Mouse (Mus musculus): Measurements from ENCODE around the gene Zscan12.

Gene Zscan12

GRCm38 (mm10) chr13:21362621-21363248 is at the start of gene Zscan12:
Zscan12 (plus strand) TSS chr13:21362820.
- peak; percentile 84 to 89 for DNase-seq (ENCODE audit: low spot score in 2 of 2)

DNA sequence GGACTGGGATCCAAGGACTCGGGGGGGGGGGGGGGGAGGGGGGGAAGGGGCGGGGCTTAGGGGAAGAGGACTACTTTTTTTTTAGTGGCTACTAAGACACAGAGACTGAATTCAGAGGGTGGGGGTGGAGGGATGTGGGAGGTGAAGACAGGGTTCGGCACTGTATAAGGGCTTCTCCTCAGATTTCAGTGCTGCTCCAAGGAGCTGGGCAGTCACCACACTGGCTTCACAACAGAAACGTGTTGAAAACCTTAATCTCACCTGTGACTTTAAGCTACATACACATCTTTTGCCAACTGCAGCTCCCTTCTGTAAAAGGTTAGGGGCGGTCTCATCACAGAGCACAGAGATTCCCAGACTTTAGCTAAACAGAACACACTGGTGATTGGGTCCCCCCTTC is 49.8 kb upstream of the Zscan12 start:
- DNase-seq (ENCODE audit: low spot score in 2 of 2) = no peak

DNA sequence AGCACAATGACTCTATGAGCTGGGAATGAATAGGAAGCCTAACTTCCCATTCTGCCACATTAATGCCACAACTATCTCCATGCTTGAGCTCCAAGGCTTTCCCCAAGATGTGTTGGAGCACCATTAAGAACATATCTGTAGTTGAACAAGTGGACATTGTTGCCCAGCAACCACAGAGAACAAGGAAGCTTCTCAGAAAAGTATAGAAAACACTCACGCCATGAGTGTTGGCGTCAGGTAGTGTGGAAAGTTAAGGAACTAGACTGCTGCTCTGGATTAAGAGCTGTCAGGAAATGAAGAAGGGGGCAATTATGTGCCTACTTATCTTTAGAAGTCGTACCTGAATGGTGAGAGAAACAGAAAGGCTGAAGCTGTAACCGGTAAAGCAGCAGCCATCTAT is 48.7 kb upstream of the Zscan12 start:
- no peak for DNase-seq (ENCODE audit: low spot score in 2 of 2)

DNA sequence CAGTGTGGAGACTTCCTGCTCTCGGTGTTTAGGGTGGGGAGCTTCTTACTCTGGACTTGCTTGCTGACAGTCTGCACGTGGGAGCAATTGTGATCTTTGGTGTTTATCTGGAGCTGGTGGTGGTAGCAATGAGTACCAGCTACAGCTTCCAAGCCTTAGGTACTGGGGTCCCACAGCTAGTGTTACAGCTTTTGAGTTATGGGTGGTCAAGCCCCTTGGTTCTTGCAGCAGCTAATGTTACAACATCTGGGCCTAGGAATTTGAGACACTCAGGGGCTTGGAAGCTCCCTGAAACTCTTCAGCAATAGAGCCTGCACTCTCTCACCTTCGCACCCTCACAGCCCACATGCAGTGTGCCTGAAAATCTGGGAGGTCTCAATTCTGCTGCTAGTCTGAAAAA is 42.4 kb upstream of the Zscan12 start:
- no peak for DNase-seq (ENCODE audit: low spot score in 2 of 2)

DNA sequence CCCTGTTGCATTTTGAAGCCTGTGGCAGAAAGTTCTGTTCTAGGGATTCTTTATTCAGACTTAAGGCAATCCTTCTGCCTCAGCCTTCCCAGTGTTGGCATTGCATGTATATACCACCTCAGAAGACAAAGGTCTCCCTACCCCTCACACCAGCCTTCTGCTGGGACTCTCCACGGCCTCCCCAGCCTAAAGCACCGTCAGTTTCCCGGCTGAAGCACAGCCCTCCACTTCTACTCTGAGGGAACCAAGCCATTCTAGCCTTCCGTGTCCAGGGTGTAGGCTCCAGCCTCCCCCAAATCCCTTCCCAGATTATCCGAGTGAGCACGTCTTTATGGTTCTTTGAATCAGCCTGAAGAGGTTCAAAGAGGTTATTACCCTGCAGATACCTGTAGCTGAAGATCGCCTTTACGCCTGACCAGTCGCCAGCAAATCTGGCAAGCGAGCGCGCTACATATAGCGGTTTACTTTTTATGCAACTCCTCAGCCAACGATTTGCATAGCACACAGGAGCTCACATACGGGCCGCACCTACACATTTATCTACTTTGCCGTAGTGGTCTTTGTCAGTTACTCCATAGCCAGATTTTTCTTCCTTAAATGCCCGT is 40.6 kb upstream of the Zscan12 start:
- DNase-seq (ENCODE audit: low spot score in 2 of 2) = no peak

GRCm38 (mm10) chr13:21322509-21323375 is 39.9 kb upstream of the Zscan12 start:
- no peak for DNase-seq (ENCODE audit: low spot score in 2 of 2)

- DNase-seq (ENCODE audit: low spot score in 2 of 2) = no peak
These were observed 39.2 kb upstream of the Zscan12 start for GRCm38 (mm10) chr13:21323405-21323804.

- DNase-seq (ENCODE audit: low spot score in 2 of 2) = no peak
These were observed 36.4 kb upstream of the Zscan12 start for GRCm38 (mm10) chr13:21326191-21326590.

DNA sequence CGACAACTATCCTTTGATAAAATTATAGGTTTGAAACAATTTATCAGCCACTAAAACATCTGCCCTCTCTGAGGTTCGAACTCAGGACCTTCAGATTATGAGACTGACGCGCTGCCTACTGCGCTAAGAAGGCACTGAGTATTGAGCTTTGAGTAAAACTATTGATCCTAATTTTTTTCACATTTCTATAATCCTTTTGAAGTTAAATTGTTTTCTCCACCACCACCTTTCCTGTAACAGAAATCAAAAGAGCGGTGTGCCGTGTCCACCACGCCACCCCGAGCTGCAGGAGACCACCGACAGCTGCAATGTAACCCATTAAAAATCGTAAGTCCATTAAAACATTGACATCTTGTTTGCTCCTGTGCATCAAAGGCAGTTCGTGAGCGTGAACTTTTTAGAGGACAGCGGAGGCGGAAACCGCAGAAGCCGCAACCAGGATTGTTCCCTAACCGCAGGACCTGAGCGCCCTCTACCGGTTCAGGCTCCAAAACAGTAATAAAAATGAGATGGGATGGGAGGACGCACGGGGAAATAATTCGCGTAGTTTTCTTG is 35.9 kb upstream of the Zscan12 start:
- DNase-seq (ENCODE audit: low spot score in 2 of 2) = peak; percentile 58 to 83

DNA sequence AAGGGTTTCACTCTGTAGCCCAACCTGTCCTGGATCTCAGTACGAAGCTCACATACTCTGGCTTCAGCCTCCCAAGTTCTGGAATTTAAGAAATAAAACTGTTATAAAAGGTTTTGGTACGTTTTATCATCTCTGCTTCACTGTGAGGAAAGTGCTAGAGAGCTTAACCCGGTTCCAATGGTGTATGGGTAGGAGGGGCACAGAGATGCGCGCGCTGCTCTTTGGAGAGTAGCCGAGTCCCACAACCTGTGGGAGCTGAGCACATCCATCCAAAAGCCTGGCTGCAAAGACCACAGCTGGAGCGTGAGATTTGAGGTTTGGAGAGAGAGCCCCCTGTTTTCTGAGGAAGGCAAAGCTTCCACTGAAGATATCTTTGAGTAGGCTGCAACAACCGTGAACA is 35.2 kb upstream of the Zscan12 start:
- no peak for DNase-seq (ENCODE audit: low spot score in 2 of 2)

DNA sequence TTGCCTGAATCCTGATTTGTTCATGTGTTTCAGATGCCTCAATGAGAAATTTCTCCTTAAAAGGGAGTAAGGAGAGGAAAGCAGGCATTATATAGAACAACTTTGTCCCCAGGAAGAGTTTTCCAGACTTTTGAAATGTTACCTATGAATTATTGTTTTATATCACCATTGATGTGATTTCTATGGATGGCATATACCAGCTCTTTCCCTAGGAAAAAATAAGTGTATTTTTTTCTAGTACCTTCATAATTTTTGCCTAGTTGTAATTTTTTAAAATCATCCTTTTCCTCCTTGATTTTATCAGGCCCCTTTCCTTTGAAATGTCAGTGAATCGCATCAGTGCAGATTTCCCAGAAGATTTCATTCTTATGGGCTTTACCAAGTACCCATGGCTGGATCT is 16.0 kb upstream of the Zscan12 start, which contains the start of gene Olfr1367:
Gene Olfr1367, plus strand, starts transcription at position 301 of the 400 bp plus-strand sequence.
- DNase-seq (ENCODE audit: low spot score in 2 of 2) = no peak

DNA sequence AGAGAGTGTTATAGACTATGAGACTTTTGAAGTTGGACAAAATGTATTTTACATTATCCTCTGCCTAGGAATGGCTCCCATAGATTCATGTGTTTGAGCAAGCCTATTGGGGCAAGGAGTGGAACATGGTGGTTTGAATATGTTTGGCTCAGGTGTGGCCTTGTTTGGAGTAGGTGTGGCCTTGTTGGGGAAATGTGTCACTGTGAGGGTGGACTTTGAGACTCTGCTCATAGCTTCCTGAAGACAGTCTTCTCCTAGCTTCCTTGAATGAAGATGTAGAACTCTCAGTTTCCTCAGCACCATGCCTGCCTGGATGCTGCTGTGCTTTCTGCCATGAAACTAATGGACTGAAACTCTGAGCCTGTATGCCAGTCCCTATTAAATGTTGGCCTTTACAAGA is 12.0 kb upstream of the Zscan12 start:
- DNase-seq (ENCODE audit: low spot score in 2 of 2) = no peak

GRCm38 (mm10) chr13:21363719-21364118 is 1.1 kb downstream of the Zscan12 start:
- no peak for DNase-seq (ENCODE audit: low spot score in 2 of 2)

DNA sequence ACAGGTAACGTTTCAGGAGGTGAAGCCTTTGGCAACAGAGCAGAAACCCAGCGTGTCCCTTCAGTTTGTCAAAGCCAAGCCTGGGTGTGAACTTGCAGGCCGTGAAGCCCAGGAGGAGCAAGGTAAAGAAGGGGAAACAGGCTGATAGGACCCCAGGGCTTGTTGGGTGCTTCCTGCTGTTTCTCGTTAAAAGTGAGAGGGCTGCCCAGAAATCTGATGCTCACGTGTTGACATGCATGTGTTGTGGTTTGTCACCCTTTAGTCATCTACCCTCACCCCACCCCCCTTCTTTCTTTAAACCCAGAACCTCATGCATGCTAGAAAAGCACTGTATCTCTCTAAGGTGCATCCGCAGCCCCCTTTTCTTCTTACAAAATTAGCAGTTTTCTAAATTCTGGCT is 4.0 kb downstream of the Zscan12 start:
- no peak for DNase-seq (ENCODE audit: low spot score in 2 of 2)

- DNase-seq (ENCODE audit: low spot score in 2 of 2) = no peak
These were observed 10.1 kb downstream of the Zscan12 start for GRCm38 (mm10) chr13:21372700-21373099.

DNA sequence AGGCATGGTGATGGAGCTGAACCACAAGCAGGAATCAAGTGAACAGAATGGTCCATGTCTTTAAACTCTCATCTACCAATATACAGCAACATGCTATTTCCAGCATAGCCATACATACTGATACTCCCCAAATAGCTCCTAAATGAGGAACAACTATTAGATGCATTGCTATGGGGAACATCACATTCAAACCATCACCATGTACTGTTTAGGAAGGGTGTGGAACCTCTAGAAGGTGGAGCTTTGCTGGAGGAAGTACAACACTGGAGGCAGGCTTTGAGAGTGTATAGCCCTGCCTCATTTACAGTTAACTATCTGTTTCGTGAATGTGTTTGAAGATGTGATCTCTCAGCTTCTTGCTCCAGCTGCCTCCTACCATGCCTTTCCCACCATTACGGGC is 15.2 kb downstream of the Zscan12 start:
- no peak for DNase-seq (ENCODE audit: low spot score in 2 of 2)

GRCm38 (mm10) chr13:21395211-21395610 is 32.6 kb downstream of the Zscan12 start:
- no peak for DNase-seq (ENCODE audit: low spot score in 2 of 2)

GRCm38 (mm10) chr13:21395623-21396022 is 33.0 kb downstream of the Zscan12 start:
- DNase-seq (ENCODE audit: low spot score in 2 of 2) = no peak

DNA sequence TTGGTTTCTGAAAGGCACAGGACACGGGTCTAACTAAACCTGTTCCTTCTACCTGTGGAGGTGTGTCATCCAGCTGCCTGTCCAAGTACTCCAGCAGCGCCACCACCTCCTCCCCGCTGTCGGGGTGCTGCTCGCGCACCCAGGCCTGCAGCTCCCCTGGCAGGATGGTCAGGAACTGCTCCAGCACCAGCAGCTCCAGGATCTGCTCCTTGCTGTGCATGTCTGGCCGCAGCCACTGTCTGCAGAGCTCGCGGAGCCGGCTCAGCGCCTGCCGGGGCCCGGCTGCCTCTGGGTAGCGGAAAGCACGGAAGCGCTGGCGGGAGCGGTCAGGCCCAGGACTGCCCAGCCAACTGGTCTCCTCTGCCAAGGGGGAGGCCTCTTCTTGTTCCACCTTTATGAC is 33.4 kb downstream of the Zscan12 start:
- DNase-seq (ENCODE audit: low spot score in 2 of 2) = peak in 1 of 2 experiments; percentile 30

- no peak for DNase-seq (ENCODE audit: low spot score in 2 of 2)
These were observed 34.9 kb downstream of the Zscan12 start for GRCm38 (mm10) chr13:21397486-21397885.

- DNase-seq (ENCODE audit: low spot score in 2 of 2) = no peak
These were observed 38.5 kb downstream of the Zscan12 start for GRCm38 (mm10) chr13:21401166-21401565.

DNA sequence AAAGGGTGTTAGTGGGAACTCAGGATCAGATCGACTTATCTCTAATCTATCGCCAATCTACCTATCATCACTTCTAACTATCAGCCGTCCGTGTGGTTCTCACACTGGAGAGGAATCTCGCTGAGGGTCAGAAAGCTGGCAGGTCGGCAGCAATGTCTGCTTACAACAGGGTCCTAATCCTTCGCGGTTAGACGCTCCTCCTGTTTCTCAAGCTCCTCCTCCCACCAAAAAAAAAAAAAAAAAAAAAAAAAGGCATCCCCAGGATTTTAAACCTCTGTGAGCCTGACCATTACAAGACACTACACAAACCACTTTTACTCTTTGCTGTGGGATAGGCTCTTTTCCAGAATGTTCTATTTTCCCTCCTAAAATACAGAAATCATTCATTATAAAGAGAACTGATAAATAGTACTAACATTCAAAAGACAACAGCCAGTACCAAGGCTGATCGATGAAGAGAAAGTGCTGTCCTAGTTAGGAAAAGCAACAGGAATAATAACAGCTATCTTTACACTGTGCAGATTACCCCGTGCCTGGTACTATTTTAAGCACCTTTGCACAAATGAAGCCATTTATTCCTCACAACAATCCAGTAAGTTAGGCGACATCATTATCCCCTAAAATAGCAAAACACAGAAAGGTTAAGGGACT is 39.1 kb downstream of the Zscan12 start:
- DNase-seq (ENCODE audit: low spot score in 2 of 2) = no peak
